ENCODE assay signal across 17 mouse cellular contexts in genomic region chr2:65548665-65549064, GRCm38 (mm10). TPM values are rescaled to one million over a fixed set of nuclear protein-coding genes. Genes with fewer than 3 reads are reported as not detected.
"Had no signal": no experiment of that assay in that cellular context is flagged by ENCODE, and none has a peak within 500 bp of the region (broad histone marks: within the 10 kb centered on the region; RNA-seq: fewer than 3 reads in every experiment).

No protein-coding gene starts in this region.

- H3K4me3 ChIP-seq: neural tube, embryonic 13.5 days; neural tube, embryonic 15.5 days; stomach, embryonic 15.5 days had no signal

- H3K9me3 ChIP-seq: neural tube, embryonic 13.5 days; neural tube, embryonic 15.5 days; stomach, embryonic 15.5 days had no signal

- DNase-seq: retina, postnatal 1 day; right cerebral cortex, adult 18-20 months; right cerebral cortex, postnatal 14 days; right cerebral cortex, postnatal 25 days; right cerebral cortex, postnatal 4 days; spleen, adult 18-20 months; thymus, adult 18-20 months; thymus, adult 2 months; thymus, postnatal 14 days; thymus, postnatal 25 days; thymus, postnatal 36 days; thymus, postnatal 4 days had no signal

- H3K4me1 ChIP-seq: stomach, embryonic 15.5 days had no signal

- H3K4me2 ChIP-seq: neural tube, embryonic 13.5 days; neural tube, embryonic 15.5 days; stomach, embryonic 15.5 days had no signal

- H3K36me3 ChIP-seq: neural tube, embryonic 13.5 days; neural tube, embryonic 15.5 days; stomach, embryonic 15.5 days had no signal

- H3K27me3 ChIP-seq: neural tube, embryonic 13.5 days; neural tube, embryonic 15.5 days; stomach, embryonic 15.5 days had no signal

- H3K9ac ChIP-seq: neural tube, embryonic 13.5 days; neural tube, embryonic 15.5 days; stomach, embryonic 15.5 days had no signal

- H3K27ac ChIP-seq: neural tube, embryonic 13.5 days; neural tube, embryonic 15.5 days; stomach, embryonic 15.5 days; stomach, postnatal 0 days had no signal

RNA-seq across cellular contexts. Expression of gene Scn3a, which starts 18.8 kb away (rescaled TPM):
- total RNA-seq: neutrophil, adult 5-6 weeks had no signal
